Mouse (Mus musculus) small intestine, adult 2 months (tissue): ENCODE results near the gene Pigt. TPM values are rescaled to one million over a fixed set of nuclear protein-coding genes. Genes with fewer than 3 reads are reported as not detected.

ENCODE experiments used
- H3K27ac ChIP-seq: fragments of 200-500 bp; 2 replicates; pipeline ENCODE4 v1.5.1; 2012; ENCODE audit warnings: low read depth, low read length, control low read depth, inconsistent platforms; ENCODE audit not compliant: insufficient read depth
- H3K27me3 ChIP-seq: fragments of 200-500 bp; 2 replicates; pipeline ENCODE4 v1.6.1; 2012; ENCODE audit warnings: mild to moderate bottlenecking, moderate library complexity, low read length, inconsistent platforms; ENCODE audit not compliant: control insufficient read depth, insufficient read depth
- H3K36me3 ChIP-seq: fragments of 200-500 bp; 2 replicates; pipeline ENCODE4 v1.6.1; 2012; ENCODE audit warnings: mild to moderate bottlenecking, low read length, control low read depth, inconsistent platforms; ENCODE audit not compliant: control insufficient read depth, insufficient read depth
- H3K4me1 ChIP-seq: fragments of 200-500 bp; 2 replicates; pipeline ENCODE4 v1.6.1; 2012; ENCODE audit warnings: low read length, inconsistent platforms, mixed read lengths; ENCODE audit not compliant: control insufficient read depth, insufficient read depth, insufficient read length
- H3K4me3 ChIP-seq: fragments of 200-500 bp; 2 replicates; pipeline ENCODE4 v1.5.1; 2012; ENCODE audit warnings: low read depth, mild to moderate bottlenecking, control low read depth, inconsistent platforms, low read length, moderate library complexity
- CTCF ChIP-seq: fragments of 200-500 bp; IDR thresholded peaks from 2 replicates; pipeline ENCODE4 v1.5.1; 2012; ENCODE audit warnings: low read depth, mild to moderate bottlenecking, control low read depth, inconsistent platforms, low read length, moderate library complexity, mixed read lengths; ENCODE audit not compliant: insufficient replicate concordance, insufficient read length; ENCODE audit errors: extremely low read depth
- POLR2A ChIP-seq: fragments of 200-500 bp; IDR thresholded peaks from 2 replicates; pipeline ENCODE4 v1.6.1; 2012; ENCODE audit warnings: low read depth, mild to moderate bottlenecking, control low read depth, inconsistent platforms, low read length, moderate library complexity
- WGBS: fragments of 180-500 bp; shearing (Covaris S2); methylation state at CpG from one replicate; pipeline ENCODE4 v1.1.7; 2018; 5-methylcytosine and 5-hydroxymethylcytosine counted together
- polyA plus RNA-seq: library from polyadenylated mRNA; depleted of rRNA; stranded (reverse); fragments of >200 nt; gene quantifications from 2 replicates; pipeline ENCODE4 v1.2.3, GENCODE M21; 2012

Gene Pigt
- polyA plus RNA-seq, 1 experiment: 171 TPM

- peaks cover 8% of the 10 kb centered on the region; the same call in 1 of the 2 replicates for H3K4me1 ChIP-seq
Measured at GRCm38 (mm10) chr2:164522280-164522679, 25.0 kb downstream of the Pigt start.

GRCm38 (mm10) chr2:164523301-164523773 lies 26.0 kb downstream of the Pigt start:
- peaks cover 20% of the 10 kb centered on the region for H3K36me3 ChIP-seq
- peaks cover 11% of the 10 kb centered on the region; the same call in 1 of the 2 replicates for H3K4me1 ChIP-seq
- peak overlapping the region; percentile 70 for H3K4me3 ChIP-seq
- TF ChIP-seq POLR2A (peak; percentile 52; the same call in 1 of the 2 replicates), CTCF (no peak)
- H3K27me3 ChIP-seq: no peaks in the 10 kb centered on the region
- peak overlapping the region; percentile 99 for H3K27ac ChIP-seq
- WGBS: 33% methylated on average over 10 of the region's 10 CpGs

More at GRCm38 (mm10) chr2:164522280-164522679, 25.0 kb downstream of the Pigt start:
- H3K36me3 ChIP-seq: peaks cover 13% of the 10 kb centered on the region
- TF ChIP-seq CTCF (no peak), POLR2A (no peak)
- WGBS: 23% methylated on average over 8 of the region's 8 CpGs
- H3K27me3 ChIP-seq: no peaks in the 10 kb centered on the region; the same call in 1 of the 2 replicates
- H3K27ac ChIP-seq: peak overlapping the region; percentile 99
- peak overlapping the region; percentile 40 for H3K4me3 ChIP-seq

GRCm38 (mm10) chr2:164528557-164528956 lies 31.2 kb downstream of the Pigt start:
- WGBS: 48% methylated on average over 5 of the region's 5 CpGs
- Histone ChIP-seq H3K27me3 (no peaks in the 10 kb centered on the region), H3K36me3 (peaks cover 20% of the 10 kb centered on the region), H3K4me3 (no peak overlapping the region), H3K4me1 (peaks cover 3% of the 10 kb centered on the region; the same call in 1 of the 2 replicates), H3K27ac (no peak overlapping the region)
- TF ChIP-seq CTCF: no peak
- TF ChIP-seq POLR2A: no peak

- TF ChIP-seq POLR2A (no peak), CTCF (peak; percentile 65; the same call in 1 of the 2 replicates)
- Histone ChIP-seq H3K4me1 (peaks cover 3% of the 10 kb centered on the region; the same call in 1 of the 2 replicates), H3K36me3 (peaks cover 14% of the 10 kb centered on the region), H3K27me3 (no peaks in the 10 kb centered on the region), H3K4me3 (no peak overlapping the region), H3K27ac (no peak overlapping the region)
- 2% methylated on average over 3 of the region's 3 CpGs for WGBS
Measured at GRCm38 (mm10) chr2:164531169-164531568, 33.8 kb downstream of the Pigt start.

GRCm38 (mm10) chr2:164534315-164534714 lies 37.0 kb downstream of the Pigt start:
- Histone ChIP-seq H3K4me1 (no peaks in the 10 kb centered on the region), H3K27me3 (no peaks in the 10 kb centered on the region), H3K4me3 (no peak overlapping the region), H3K27ac (no peak overlapping the region), H3K36me3 (no peaks in the 10 kb centered on the region)
- 62% methylated on average over 10 of the region's 10 CpGs for WGBS
- TF ChIP-seq CTCF: no peak
- TF ChIP-seq POLR2A: no peak

- WGBS: 63% methylated on average over 4 of the region's 4 CpGs
- H3K36me3 ChIP-seq: no peaks in the 10 kb centered on the region
- no peak overlapping the region for H3K27ac ChIP-seq
- TF ChIP-seq POLR2A: no peak
- no peak for TF ChIP-seq CTCF
- H3K4me1 ChIP-seq: peaks cover 3% of the 10 kb centered on the region; the same call in 1 of the 2 replicates
- peaks cover 4% of the 10 kb centered on the region; the same call in 1 of the 2 replicates for H3K27me3 ChIP-seq
- H3K4me3 ChIP-seq: no peak overlapping the region
Measured at GRCm38 (mm10) chr2:164537003-164537402, 39.7 kb downstream of the Pigt start.

GRCm38 (mm10) chr2:164540652-164541427 lies 43.5 kb downstream of the Pigt start:
- Histone ChIP-seq H3K36me3 (no peaks in the 10 kb centered on the region), H3K27me3 (peaks cover 4% of the 10 kb centered on the region; the same call in 1 of the 2 replicates), H3K4me1 (peaks cover 3% of the 10 kb centered on the region; the same call in 1 of the 2 replicates), H3K4me3 (no peak overlapping the region), H3K27ac (peak overlapping the region; percentile 15; the same call in 1 of the 2 replicates)
- WGBS: 34% methylated on average over 8 of the region's 8 CpGs
- no peak for TF ChIP-seq POLR2A
- no peak for TF ChIP-seq CTCF
